Mouse (Mus musculus) cerebellum, adult (tissue): Measurements from ENCODE around the gene Pias3.
"Not testable (repeated sequence)": the region's sequence is repeated elsewhere in the genome, so short reads cannot be mapped to it uniquely, and the experiment has no call there.

Experiments used
- ATAC-seq: cut with Nextera tagmentation; 2 replicates; pipeline ENCODE4 v1.9.2; 2017; ENCODE audit warnings: mild to moderate bottlenecking, moderate library complexity, mixed read lengths; ENCODE audit not compliant: insufficient number of reproducible peaks, low FRiP score, low TSS enrichment

The Pias3 gene

DNA sequence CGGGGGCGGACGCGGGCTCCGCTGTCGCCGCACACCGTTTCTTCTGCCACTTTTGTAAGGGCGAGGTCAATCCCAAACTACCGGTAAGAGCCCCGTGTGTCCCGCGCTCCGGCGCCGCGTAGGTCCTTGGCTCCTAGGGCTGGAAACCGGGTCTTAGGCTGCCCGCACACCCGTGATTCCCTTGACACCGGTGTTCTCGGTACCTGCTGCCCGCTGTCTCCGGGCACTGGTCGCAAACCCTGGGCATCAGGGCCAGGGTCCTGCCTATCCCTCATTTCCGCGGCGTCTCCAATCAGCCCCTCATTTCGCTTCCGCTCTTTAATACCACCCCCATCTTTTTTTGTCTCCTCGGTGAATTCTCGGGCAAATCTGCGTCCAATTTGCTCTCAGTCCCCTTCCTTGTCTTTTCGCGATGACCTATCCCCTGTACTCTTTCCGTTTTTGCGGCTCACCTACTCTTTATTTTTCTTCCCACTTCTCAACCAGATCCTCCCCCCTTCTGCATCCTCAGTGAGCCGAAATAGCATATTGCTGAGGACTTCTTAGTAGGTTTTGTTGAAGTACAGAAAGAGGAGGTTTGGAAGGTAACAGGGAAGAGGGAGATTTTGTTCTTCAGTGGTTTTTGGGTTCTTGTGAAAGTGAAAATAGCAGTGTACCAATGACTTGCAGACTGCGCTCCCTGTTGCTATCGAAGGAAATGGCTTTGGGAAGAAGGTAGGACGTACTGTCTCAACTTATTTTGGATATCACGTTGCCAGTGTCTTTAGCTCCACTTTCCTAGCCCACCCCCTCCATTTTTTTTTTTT, 31.8 kb downstream of the Pias3 start:
- no peak; the same call in none of the 2 replicates for ATAC-seq

DNA sequence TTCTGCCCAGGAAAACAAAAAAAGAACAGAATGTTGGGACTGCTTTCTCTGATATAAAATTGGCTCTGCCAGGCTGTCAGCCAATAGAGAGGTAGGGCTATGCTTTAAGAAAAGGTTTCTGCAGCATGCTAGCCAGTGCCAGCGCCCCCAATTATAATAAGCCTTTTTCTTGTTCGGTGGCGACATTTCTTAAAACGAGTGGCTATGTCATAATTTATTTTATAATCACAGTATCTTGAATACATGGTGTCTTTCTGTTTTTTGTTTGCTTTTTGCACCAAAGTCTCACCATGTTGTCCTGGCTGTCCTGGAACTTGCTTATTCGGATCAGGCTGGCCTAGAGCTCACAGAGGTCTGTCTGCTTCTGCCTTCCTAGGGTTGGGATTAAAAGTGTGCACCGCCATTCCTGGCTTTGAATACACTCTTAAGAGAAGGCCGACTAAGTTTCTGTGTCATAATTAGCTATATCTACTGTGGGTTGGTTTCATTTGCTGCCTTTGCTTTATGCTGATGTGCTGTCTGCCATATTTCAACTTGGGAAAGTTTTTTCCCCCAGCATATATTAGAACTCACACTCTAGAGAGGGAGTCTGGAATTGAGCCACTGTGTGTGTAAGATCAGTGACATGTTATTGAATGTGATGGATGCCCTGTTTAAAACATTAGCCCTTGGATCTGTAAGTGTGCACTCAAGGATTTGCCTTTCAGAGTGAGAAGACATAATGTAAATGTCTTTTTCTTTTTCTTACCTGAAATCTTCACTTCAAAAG, 32.6 kb downstream of the Pias3 start:
- ATAC-seq: no peak

DNA sequence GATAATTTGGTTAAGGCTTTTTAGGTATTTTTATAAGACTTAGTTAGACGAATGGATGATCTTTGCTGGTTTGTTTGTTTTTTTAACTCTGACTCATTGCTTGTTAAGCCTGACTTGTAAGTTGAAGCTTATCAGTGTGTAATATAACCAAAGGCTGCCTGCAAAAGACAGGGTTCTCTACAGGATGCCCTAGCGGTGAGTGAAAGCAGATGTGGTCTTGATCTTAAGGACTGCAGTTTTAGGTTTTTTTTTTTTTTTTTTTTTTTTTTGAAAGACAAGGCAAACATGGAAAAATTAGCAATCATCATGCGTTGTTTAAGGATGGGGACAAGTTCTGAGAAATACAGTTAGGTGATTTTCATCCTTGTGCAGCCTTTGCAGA, 33.2 kb downstream of the Pias3 start:
- ATAC-seq: no peak

DNA sequence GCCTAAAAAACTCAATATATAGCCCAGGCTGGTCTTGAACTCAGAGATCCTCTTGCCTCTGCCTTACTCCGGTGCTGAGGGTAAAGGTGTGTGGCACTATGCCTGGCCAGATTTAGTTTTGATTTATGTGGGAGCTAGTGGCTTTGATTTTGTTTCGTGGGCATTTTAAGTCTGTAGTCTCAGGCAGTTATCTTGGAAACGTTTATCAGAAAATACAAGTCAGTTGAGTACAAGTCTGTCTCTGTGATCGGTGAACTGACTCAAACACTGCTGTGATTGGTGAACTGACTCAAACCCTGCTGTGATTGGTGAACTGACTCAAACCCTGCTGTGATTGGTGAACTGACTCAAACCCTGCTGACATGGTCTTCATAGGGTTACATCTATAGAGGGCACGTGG, 34.6 kb downstream of the Pias3 start:
- no peak for ATAC-seq

DNA sequence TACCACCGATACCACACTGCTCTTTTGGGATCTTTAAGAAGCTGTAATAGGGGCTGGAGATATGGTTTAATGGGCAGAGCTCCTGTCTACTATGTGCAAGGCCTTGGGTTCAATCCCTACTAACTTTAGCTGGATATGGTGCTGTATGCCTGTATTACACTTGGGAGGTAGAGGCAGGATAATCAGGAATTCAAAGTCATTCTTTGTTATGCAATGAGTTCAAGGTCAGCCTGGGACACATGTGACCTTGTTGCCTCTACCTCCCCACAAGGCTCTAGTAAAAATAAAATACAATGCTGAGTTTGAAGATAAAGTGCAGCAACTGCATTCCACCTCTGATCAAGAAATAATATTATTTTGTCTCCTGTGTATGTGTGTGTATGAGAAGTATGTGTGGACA, 37.8 kb downstream of the Pias3 start:
- no peak for ATAC-seq

DNA sequence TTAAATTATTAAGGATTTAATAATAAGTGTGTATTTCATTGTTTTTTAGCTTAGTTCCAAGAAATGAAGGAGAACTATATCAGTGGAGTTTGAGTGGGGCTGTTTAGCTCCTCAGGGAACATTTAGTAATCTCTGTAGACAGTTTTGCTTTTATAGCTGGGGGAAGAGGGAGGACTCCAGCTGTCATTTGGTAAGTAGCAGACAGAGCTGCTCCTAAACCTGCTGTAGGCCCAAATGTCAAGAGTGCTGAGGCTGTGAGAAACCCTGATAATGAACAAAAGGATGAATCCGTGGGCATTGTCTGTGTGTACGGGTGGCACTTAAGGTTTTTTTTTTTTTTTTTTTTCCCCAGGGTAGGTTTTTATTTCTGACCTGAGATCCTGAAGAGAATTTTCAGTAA, 39.0 kb downstream of the Pias3 start:
- no peak for ATAC-seq

DNA sequence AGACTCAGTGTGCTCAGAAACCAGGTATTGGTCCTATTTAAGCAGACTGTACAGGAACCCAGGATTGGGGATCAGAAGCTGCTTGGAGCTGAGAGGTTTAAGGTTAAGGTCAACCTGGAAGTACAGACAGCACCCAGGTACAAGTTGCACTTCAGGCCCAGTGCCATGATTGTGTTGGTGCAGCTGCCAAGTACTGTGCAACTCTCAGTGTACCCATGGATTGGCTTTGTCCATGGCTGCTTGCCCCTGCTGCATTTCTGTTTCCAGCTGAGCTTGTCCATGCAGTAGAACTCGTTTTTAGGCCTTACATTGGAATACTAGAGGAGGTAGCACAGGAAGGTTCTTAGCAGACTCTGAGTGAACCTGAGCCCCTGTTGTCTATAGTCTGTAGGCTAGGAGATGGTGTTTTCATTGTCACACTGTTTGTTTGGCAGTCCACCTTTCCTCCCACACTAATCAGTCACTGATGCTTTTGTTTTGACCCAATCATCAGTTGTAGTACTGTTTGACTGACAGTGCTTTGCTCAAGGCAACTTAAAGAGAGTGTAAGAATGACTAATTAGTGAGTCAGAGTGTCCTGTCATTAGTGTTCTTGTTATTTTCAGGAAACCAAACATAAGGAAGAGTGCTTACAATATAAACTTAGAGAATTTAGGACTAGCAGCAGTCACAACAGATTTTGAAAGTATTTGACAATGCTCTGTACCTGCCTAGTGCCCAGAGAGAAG, 41.0 kb downstream of the Pias3 start:
- no peak for ATAC-seq

DNA sequence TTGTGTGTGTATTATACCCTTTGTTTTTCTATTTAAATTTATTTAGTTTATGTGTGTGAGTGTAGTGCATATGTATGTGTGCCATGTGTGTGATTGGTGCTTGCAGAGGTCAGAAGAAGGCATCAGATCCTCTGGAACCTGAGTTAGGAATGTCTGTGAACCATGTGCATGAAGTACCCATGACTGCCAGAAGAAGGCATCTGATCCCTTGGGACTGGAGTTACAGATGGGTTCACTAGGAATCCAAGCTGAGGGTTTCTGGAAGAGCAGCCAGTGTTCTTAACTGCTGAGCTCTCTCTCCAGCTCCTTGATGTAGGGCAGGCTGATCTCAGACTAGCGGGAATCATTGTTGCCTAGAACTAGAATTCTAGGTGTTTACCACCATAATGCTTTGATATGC, 41.8 kb downstream of the Pias3 start:
- ATAC-seq: no peak

DNA sequence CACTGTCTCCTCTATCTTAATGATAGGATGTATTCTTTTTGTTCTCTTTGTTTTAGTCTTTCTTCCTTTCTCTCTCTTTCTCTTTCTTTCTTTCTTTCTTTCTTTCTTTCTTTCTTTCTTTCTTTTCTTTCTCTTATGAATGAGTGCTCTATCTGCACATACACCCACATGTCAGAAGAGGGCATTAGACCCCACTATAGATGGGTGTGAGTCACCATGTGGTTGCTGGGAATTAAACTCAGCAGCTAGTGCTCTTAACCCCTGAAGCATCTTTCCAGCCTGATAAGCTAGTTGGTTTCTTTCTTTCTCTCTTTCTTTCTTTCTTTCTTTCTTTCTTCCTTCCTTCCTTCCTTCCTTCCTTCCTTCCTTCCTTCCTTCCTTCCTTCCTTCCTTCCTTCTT, 44.1 kb downstream of the Pias3 start:
- ATAC-seq: not testable (repeated sequence)

DNA sequence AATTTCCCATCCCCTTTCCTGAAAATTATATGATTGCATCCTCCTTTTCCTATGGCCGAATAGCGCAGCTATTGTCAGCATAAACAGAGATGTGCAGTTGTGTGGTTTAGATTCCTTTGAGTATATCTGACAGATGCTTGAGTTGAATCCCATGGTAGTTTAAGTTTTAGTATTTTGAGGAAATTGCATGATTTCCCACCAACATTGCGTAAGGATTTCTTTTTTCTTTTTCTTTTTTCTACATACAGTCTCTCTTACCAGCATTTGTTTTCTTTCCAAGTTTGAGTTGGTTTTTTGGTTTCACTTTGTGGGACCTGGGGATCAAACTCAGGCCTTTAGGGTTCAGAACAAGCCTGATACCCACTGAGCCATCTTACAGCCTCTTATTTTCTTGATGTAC, 48.2 kb downstream of the Pias3 start:
- no peak for ATAC-seq

DNA sequence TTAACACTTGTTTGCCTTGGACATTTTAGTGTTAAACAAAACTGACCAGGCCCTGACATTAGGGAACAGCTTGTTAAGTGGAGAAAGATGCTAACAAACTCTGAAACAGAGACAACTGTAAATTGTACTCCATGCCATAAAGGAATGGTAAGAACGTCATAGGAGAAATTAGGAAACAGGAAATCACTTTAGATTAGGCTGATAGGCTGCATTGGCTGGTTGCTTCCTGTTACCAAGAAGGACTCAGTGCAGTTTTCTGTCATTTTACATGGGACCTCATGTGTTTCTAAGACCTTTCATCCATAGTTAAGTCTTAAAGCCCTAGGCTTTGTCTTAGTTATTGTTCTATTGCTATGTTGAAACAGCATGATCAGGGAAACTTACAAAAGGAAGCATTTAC, 50.6 kb downstream of the Pias3 start:
- no peak for ATAC-seq
